Mouse (Mus musculus) neural tube, embryonic 14.5 days (tissue): Measurements from ENCODE around the gene Spsb4. TPM values are rescaled to one million over a fixed set of nuclear protein-coding genes. Genes with fewer than 3 reads are reported as not detected.
"Not testable (repeated sequence)": the region's sequence is repeated elsewhere in the genome, so short reads cannot be mapped to it uniquely, and the experiment has no call there.

Source experiments
- ATAC-seq: fragments of 200-750 bp; cut with Nextera tagmentation; 2 replicates; pipeline ENCODE4 v1.8.0; 2017; ENCODE audit warnings: low read depth, mild to moderate bottlenecking, moderate TSS enrichment, moderate library complexity
- H3K27ac ChIP-seq: fragments of 300-500 bp; sonication (generic); 2 replicates; pipeline ENCODE4 v1.5.1; 2014; ENCODE audit warnings: low read depth, mild to moderate bottlenecking, control low read depth, low read length, moderate library complexity, mixed read lengths
- H3K27me3 ChIP-seq: fragments of 300-500 bp; sonication (generic); 2 replicates; pipeline ENCODE4 v1.6.1; 2014; ENCODE audit warnings: low read length; ENCODE audit not compliant: control insufficient read depth, insufficient read depth
- H3K36me3 ChIP-seq: fragments of 300-500 bp; sonication (generic); 2 replicates; pipeline ENCODE4 v1.6.1; 2014; ENCODE audit warnings: low read length, mixed read lengths; ENCODE audit not compliant: control insufficient read depth, insufficient read depth
- H3K4me1 ChIP-seq: fragments of 300-500 bp; sonication (generic); 2 replicates; pipeline ENCODE4 v1.6.1; 2014; ENCODE audit warnings: low read length; ENCODE audit not compliant: control insufficient read depth, insufficient read depth
- H3K4me2 ChIP-seq: fragments of 300-500 bp; sonication (generic); 2 replicates; pipeline ENCODE4 v1.6.1; 2014; ENCODE audit warnings: mild to moderate bottlenecking, low read depth, low read length, control low read depth
- H3K4me3 ChIP-seq: fragments of 300-500 bp; sonication (generic); 2 replicates; pipeline ENCODE4 v1.5.1; 2014; ENCODE audit warnings: low read depth, low read length, control low read depth, mixed read lengths
- H3K9ac ChIP-seq: fragments of 300-500 bp; sonication (generic); replicated peaks from 2 replicates; pipeline ENCODE4 v1.6.1; 2014; ENCODE audit warnings: low read depth, mild to moderate bottlenecking, control low read depth, low read length, mixed read lengths
- H3K9me3 ChIP-seq: fragments of 300-500 bp; sonication (generic); 2 replicates; pipeline ENCODE4 v1.6.1; 2016; ENCODE audit warnings: low read length; ENCODE audit not compliant: control insufficient read depth
- WGBS: fragments of 180-500 bp; shearing (Covaris S2); extraction: QIAGEN DNeasy Blood & Tissue Kit; methylation state at CpG from one replicate; pipeline ENCODE4 v1.1.7; 2014; 5-methylcytosine and 5-hydroxymethylcytosine counted together
- polyA plus RNA-seq: library from polyadenylated mRNA; unstranded; fragments of >200 nt; fragmentation: Nextera tagmentation; extraction: Ambion mirVana; gene quantifications from 2 replicates; pipeline ENCODE4 v1.2.1, GENCODE M21; 2014

Gene Spsb4
- polyA plus RNA-seq, 1 experiment from 2014 or later = 22.9 TPM

DNA sequence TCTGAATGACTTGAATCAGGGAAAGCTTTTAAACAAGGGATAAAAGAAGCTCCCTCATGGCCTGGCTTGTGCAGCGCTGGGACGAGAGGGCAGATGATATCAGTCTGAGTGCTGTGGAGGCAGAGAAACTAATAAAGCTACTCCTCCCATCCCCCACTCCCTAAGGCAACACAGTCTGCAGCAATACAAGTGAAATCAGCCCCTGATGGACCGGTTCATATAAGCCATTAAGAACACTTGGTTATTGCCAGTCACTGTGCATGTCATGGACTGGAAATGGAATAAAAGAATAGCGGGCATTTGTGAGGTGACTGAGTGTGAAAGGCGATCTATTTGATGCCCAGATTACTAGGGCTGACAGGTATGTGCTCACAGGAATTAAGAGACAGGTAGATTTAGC lies 79.8 kb downstream of the Spsb4 start:
- Histone ChIP-seq H3K27me3 (no peaks in the 10 kb centered on the region), H3K4me1 (peaks cover 13% of the 10 kb centered on the region), H3K36me3 (0 out of 2 replicates have a peak, but pooled peaks cover 3% of the 10 kb centered on the region), H3K4me3 (no peak overlapping the region), H3K27ac (peak overlapping the region; percentile 52), H3K4me2 (no peak overlapping the region), H3K9me3 (no peaks in the 10 kb centered on the region), H3K9ac (no peak overlapping the region)
- WGBS = 37% methylated on average over 5 of the region's 5 CpGs
- peak; percentile 89 for ATAC-seq

DNA sequence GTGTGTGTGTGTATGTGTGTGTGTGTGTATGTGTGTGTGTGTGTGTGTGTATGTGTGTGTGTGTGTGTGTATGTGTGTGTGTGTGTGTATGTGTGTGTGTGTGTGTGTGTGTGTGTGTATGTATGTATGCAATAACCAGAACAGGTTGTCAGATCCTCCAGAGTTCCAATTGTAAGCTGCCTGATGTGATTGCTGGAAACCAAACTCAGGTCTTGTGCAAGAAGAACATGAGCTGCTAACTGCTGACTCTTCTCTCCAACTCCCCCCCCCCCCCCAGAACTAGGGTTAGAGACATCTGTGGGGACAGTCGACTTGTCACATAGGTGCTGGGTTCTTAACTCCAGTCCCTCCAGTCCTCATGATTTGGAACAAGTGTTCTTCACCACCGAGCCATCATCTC lies 82.2 kb downstream of the Spsb4 start:
- not testable (repeated sequence) for H3K27me3 ChIP-seq, H3K9me3 ChIP-seq, H3K9ac ChIP-seq, H3K4me3 ChIP-seq, H3K4me2 ChIP-seq, H3K36me3 ChIP-seq, H3K27ac ChIP-seq, ATAC-seq
- WGBS = 92% methylated on average over 2 of the region's 2 CpGs
- peaks cover 13% of the 10 kb centered on the region for H3K4me1 ChIP-seq

DNA sequence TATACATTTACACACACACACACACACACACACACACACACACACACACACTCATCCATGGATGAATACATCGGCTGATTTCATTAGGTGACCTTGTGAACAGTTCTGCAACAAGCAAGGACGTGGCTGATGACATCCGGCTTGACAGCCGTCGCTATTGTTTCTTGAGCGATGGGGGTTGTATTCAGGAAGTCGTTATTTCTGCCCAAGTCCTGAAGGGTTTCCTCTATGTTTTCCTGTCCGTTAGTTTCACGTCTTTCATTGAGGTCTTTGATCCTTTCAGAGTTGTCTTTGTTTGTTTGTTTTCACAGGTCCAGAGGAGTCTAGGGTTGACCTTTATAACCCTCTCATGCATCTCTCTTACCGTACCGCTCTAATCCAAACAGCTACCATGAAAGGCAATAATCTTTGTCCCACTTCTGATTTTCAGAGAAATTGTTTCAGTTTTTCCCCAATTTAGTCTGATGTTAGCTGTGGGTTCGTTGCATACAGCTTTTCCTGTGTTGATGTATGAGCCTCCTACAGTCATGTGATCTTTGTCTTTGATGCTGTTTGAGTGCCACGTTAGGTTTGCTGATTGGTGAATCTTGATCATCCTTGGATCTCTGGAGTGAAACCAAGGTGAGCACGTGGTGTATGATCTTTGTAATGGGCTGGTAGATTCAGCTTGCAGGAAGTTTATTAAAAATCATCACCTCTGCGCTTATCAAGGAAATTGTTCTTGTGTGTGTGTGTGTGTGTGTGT lies 82.9 kb downstream of the Spsb4 start:
- peaks cover 13% of the 10 kb centered on the region for H3K4me1 ChIP-seq
- no peaks in the 10 kb centered on the region for H3K9me3 ChIP-seq
- ATAC-seq = no peak
- no peak overlapping the region for H3K27ac ChIP-seq
- WGBS = 67% methylated on average over 15 of the region's 15 CpGs
- no peak overlapping the region for H3K9ac ChIP-seq
- H3K4me2 ChIP-seq = no peak overlapping the region
- H3K36me3 ChIP-seq = no peaks in the 10 kb centered on the region
- no peak overlapping the region for H3K4me3 ChIP-seq
- no peaks in the 10 kb centered on the region for H3K27me3 ChIP-seq

DNA sequence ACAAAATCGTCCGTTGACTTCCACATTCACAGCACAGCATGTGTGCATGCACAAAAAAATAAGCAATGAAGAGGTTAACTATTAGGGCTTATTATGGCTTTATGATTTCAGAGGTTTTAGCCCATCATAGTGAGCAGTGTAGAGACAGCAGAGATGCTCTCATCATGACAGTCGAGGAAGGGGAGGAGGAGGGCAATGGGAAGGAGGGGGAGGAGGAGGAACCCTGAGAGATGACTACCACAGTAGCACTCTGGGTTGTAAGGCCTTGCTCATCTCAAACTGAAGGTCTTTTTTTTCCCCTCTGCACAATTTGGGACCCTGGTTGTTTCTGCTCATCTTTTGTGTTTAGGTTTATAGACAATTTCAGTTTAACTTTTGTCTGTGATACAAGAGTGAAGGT lies 83.8 kb downstream of the Spsb4 start:
- no peak overlapping the region for H3K9ac ChIP-seq
- H3K27me3 ChIP-seq = no peaks in the 10 kb centered on the region
- H3K4me2 ChIP-seq = no peak overlapping the region
- ATAC-seq = no peak
- H3K27ac ChIP-seq = no peak overlapping the region
- no peaks in the 10 kb centered on the region for H3K9me3 ChIP-seq
- no peaks in the 10 kb centered on the region for H3K36me3 ChIP-seq
- H3K4me3 ChIP-seq = no peak overlapping the region
- 80% methylated on average over 3 of the region's 3 CpGs for WGBS
- H3K4me1 ChIP-seq = peaks cover 13% of the 10 kb centered on the region

DNA sequence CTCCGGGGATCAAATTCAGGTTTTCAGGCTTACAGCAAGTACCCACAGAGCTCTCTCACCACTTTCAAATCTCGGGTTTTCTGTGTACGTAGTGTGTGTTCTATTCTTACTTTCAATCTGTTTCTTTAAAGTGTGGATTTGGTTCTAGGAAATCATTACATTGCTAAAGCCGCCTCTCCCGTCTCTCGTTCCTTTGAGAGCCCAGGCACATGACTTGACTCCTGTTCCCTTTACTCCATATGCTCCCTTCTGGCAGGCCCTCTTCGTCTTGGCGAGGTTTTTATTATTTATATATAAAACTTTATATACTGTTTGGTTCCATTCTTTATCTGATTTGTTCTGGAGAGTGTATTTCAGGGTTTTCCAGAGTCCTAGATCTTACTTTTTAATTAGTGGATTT lies 85.9 kb downstream of the Spsb4 start:
- Histone ChIP-seq H3K9ac (no peak overlapping the region), H3K36me3 (no peaks in the 10 kb centered on the region), H3K4me2 (no peak overlapping the region), H3K9me3 (no peaks in the 10 kb centered on the region), H3K4me1 (no peaks in the 10 kb centered on the region), H3K27ac (no peak overlapping the region), H3K4me3 (no peak overlapping the region), H3K27me3 (no peaks in the 10 kb centered on the region)
- 92% methylated on average over 8 of the region's 8 CpGs for WGBS
- no peak for ATAC-seq

DNA sequence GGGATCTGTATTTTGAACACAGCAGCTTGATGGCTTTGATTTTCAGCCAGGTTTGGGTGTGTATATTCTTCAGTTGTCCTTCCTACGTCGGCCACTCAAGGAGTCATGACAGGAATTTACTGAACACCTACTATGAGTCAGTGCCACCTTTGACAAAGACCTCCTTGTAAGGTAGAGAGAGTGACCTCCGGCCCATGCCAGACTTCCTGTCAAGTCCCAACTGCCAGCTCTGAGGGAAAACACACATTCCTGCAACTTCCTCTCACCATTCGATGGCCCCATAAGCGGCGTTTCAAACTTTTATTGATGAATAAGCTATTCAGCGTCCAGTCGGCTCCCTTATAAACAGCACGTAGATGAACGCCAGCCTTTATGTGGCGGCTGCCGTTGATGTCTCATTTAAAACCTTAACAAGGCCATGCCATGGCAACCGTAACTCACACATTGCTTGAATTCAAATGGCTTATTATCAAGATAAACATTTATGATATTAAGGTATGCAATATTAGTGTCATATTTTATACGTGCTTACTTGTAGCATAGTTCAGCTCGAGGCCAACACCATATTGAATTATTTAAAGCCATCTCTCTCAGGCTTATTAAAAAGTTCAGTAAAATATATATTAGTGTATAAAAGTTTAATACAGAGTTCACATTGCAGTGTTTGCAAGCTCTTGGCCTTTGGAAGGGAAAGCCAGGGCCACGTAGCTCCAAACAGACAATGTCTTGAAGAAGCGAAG lies 94.9 kb downstream of the Spsb4 start:
- H3K36me3 ChIP-seq = no peaks in the 10 kb centered on the region
- no peak for ATAC-seq
- no peak overlapping the region for H3K4me3 ChIP-seq
- no peaks in the 10 kb centered on the region for H3K4me1 ChIP-seq
- H3K27me3 ChIP-seq = no peaks in the 10 kb centered on the region
- no peak overlapping the region for H3K9ac ChIP-seq
- no peaks in the 10 kb centered on the region; the same call in 1 of the 2 replicates for H3K9me3 ChIP-seq
- WGBS = 78% methylated on average over 17 of the region's 17 CpGs
- H3K27ac ChIP-seq = no peak overlapping the region
- no peak overlapping the region for H3K4me2 ChIP-seq

DNA sequence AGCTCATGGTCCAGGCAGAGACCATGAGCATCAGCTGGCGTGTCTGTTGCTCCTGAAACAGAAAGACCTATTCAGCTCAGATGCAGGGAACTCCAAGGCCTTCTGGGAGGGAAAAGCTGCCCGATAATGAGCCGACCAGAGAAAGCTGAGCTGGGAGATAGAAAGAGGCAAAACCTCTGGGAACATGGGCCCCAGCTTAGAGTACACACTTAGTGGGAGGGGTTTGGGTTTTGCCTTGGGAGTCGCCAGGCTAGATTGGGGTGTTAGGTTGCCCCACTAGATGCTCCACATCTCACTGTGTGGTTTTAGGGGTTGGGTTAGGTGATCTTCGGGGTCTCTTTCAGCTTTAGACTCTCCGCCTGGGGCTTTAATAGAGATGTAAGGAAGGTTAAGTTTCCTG lies 95.5 kb downstream of the Spsb4 start:
- H3K4me2 ChIP-seq = no peak overlapping the region
- H3K27ac ChIP-seq = no peak overlapping the region
- H3K9ac ChIP-seq = no peak overlapping the region
- WGBS = 78% methylated on average over 6 of the region's 6 CpGs
- H3K4me3 ChIP-seq = no peak overlapping the region
- H3K4me1 ChIP-seq = no peaks in the 10 kb centered on the region
- H3K9me3 ChIP-seq = no peaks in the 10 kb centered on the region; the same call in 1 of the 2 replicates
- H3K27me3 ChIP-seq = no peaks in the 10 kb centered on the region
- H3K36me3 ChIP-seq = no peaks in the 10 kb centered on the region
- 0 out of 2 replicates have a peak, but pooled peaks have one; percentile 38 for ATAC-seq

- H3K9me3 ChIP-seq = no peaks in the 10 kb centered on the region
- no peak overlapping the region for H3K4me2 ChIP-seq
- no peaks in the 10 kb centered on the region for H3K27me3 ChIP-seq
- ATAC-seq = peak; percentile 92
- H3K9ac ChIP-seq = no peak overlapping the region
- H3K4me3 ChIP-seq = no peak overlapping the region
- 36% methylated on average over 27 of the region's 27 CpGs for whole genome bisulfite sequencing
- H3K27ac ChIP-seq = no peak overlapping the region
- no peaks in the 10 kb centered on the region for H3K36me3 ChIP-seq
- H3K4me1 ChIP-seq = no peaks in the 10 kb centered on the region
These were observed 101.8 kb downstream of the Spsb4 start for GRCm38 (mm10) chr9:96916620-96917538.
